Mouse (Mus musculus) adrenal gland, adult 2 months (tissue): ENCODE results near the gene Arhgef19. TPM values are rescaled to one million over a fixed set of nuclear protein-coding genes. Genes with fewer than 3 reads are reported as not detected.
A peak's percentile ranks its signal among the peaks of the same experiment; 100 is the strongest.

Experiments used
- DNase-seq: peaks from one replicate; pipeline ENCODE4 v3.0.0; 2021
- polyA plus RNA-seq: library from polyadenylated mRNA; depleted of rRNA; stranded (reverse); fragments of >200 nt; gene quantifications from 2 replicates; pipeline ENCODE4 v1.2.3, GENCODE M21; 2012
- total RNA-seq, 2 experiments: library from RNA; stranded (reverse); gene quantifications; 2 replicates each; pipeline ENCODE4 v1.2.3; 2021

Gene Arhgef19
- total and polyA plus RNA-seq, 3 experiments = 50.9 to 75.8 (median 65.1) TPM

DNA sequence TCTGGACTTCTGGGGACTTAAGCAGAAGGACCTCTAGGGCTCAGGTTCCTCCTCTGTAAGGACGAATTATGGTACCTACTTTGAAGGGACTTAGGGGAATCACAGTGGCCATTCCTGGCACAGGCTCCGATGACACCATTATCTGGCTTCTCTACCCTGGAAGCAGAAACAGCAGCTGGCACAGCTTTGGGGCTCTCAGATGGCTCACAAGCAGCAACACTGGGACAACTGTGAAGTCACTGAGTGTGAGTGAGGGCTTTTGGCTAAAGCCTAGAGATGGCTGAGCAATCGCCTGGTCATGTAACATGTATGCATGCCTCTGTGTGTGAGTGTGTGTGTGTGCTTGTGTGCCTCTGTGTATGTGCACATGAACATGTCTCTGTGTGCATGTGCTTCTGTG lies 2.4 kb upstream of the Arhgef19 start:
- peak; percentile 43 for DNase-seq

DNA sequence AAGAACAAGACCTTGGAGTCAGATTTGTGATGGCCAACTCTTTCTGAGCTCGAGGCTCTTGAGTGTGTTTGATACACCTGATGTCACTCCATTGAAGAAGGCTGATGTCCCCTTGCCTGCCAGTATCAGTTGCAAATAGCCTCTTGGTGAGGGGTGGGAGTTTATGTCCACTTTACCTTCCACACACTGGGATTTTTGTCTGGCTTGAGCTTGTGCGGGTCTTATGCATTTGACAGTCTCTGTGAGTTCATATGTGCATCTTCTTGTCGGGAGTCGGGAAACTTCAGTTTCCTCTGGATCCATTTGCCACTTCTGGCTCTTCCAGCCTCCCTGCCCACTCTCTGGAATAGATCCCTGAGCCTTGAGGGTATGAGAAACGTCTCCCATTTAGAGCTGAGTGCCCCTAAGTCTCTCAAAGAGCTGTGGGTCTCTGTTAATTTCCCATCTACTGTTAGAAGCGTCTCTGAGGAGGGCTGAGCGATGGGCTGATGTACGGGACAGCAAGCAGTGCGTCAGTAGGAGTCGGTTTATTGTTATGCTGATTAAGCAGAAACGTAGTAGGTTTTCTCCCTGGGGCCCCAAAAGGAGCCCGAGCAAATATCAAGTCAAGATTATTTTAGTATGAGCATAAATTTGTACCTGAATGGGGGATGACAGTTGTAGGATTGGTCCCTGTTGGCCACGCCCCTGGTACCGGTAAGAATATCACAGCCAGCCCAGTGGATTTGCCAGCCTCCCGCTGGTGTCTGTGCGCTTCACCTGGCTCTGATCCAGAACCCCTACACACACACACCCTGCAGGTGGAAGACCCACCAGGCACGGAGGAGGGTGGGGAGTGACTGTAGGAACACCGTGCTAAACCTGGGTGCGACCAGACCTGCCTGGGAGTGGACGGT lies 559 bp upstream of the Arhgef19 start:
- no peak for DNase-seq

DNA sequence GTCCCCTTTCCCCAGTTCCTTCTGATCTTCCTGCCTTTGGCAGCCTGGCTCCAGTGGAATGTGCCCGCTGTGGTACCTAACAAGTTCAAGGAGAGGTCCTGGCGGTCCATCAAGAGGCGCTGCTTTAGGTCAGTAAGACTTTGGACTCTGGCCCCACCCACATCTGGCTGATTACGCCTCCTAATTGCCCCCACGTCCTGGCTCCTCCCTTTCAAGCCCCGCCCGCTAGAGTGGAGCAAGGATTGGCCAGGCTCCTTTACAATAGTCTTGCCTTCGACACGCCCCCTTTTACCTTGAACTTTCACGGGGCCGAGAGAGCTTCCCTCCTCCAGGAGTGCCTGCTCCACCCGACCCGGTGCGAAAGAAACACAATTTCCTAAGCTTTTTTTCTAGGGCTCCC lies 1.3 kb downstream of the Arhgef19 start:
- DNase-seq = peak; percentile 93

DNA sequence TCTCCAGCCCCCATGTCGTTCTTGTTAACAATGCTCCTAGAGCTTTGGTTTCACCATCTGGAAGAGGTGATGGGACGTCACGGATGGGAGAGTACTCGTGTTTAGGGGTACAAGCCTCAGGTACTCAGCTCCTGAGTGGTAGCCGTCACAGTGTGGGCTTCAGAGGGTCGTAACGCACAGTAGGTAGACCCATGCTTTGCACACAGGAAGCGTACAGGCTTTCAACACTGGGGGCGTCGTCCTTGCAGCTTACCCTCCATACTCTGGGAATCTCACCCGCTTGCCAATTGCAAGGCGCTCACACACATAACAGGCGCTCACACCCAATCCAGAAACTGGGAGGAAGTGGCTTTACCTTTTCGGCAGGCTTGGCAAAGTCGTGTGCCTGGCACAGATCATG lies 2.6 kb downstream of the Arhgef19 start:
- no peak for DNase-seq

DNA sequence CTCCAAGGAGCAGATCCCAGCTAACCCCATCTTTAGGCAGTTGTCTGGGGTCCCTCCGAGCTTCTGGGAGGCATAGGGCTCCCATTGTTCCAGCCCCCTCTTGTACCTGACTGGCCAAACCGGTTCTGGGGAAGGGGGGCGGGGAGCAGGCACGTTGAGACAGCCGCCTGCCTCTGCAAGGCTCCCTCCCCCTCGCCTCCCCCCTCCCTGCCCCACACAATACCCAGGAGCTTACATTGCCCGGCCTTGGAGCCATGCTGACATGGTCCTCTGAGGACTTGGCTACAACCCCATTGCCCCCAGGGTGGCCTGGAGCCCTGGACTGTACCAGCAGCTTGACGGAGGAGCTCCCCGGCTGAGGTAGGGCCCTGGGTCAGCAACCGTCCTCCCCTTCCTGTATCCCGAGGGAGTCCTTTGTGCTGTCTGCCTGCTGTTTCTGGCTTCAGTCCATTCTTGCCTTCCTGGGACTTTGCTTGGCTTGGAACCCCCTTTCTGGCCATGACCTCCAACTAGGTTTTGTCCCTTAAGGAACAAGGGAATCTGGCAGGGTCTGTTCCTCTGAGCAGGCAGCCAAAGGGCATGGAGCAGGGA lies 3.4 kb downstream of the Arhgef19 start:
- peak; percentile 66 for DNase-seq

DNA sequence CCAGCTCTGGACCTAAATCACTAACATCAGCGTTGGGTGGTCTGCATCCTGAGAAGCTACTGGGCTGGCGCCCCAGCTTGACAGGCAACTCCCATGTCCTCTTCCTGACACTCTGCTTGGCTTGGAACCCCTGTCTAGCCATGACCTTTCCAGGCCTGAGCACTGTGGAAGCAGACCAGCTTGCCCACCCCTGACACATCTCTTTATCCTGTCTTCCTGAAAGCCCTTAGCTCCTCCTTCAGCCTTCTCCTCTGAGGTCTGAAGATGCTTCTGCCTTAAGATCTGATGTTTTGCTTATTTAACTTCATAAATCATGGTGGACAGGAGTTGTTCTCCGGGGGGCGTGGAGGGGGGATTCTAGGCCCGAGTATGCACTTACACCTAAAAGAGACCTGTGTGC lies 4.3 kb downstream of the Arhgef19 start:
- no peak for DNase-seq

DNA sequence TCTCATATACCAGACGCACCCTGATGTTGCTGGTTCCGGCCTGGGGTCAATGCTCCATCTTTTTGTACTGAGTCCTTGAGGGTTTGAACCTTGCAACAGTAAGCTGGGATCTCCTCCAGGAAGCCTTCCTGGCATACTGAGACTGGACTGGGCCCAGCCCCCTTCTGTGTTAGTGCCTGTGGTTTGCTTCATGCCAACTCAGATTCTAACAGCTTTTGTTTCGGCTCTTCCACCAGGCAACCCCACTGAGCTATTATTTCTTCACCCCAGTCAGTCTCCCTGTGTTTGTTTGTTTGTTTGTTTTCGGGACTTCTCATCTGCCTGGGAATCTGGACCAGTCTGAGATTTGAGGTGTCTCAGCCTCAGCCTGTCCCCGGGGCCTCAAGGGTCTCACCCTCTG lies 5.1 kb downstream of the Arhgef19 start:
- peak; percentile 35 for DNase-seq

DNA sequence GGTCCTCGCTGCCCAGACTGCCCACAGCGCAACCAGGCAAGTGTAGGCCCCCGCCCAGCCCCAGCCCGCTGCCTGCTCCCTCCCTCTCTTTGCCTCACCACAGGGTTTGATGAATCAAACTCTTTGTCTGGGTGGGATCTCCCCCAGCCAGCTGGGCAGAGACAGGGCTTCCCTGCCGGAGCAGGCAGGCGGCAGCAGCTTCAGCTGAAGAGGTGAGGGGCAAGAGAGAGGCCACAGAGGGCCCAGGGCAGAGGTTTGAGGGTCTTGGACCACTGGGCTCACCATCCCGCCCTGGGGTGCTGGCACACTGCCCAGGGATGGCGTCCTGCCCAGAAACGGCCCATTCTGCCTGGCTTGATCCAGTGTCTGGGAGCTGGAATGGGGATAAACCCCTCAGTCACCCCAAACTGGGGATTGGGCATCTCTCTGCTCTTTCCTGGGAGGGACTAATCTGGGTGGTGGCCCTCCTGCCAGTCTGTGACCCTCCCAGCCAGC lies 5.7 kb downstream of the Arhgef19 start:
- peak; percentile 87 for DNase-seq

DNA sequence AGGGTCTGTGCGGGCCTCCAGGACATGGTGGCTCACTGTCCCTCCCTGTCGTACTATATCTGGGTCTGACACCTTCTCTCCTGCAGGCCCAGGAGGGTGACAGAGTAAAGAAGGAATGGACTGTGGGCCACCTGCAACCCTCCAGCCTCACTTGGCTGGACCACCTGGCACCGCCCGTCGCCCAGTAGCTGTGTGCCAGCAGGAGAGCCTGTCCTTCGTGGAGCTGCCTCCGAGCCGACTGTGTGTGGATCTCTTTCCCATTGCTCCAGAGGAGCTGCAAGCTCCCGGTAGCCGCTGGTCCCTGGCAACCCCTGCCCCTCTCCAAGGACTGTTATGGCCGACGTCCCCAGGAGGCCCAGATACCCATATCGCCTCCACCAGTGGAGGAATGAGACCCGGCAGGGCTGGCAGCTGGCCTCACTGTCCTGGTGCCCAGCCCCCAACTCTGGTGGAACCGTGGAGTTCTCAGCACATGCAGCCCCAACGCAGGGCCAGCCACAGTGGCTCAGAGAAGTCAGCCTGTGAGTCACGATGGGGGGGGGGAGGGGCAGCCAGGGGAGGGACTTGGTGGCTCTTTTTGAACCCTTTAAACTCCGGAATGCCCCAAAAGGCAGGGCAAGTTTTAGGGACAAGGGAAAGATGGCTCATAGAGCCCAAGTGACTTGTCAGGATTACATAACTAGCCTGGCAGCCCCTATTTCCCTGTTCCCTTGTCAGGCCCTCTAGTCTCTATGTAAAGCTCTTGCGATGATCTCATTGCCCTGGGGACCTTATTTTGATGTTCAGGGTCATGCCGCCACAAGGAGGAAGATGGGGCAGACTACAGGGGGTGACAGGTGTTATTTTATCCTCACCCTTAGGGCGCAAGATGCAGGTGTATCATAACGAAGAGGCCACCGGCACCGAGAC lies 7.0 kb downstream of the Arhgef19 start:
- DNase-seq = peak; percentile 68

DNA sequence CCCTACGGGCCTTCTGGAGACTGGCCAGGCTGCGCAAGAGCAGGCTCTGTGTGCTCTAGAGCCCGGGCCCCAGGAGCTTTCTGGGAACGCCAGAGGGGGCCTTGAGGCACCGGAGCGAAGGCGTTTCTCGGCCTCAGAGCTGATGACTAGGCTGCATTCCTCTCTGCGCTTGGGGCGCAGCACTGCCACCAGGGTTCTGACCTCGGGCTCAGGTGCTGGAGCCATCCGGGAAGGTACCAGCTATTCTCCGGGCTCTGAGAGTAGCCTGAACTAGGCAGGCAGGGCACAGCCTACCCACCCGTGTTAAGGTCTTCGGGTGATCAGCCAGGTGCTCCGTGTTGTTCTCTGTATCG lies 7.7 kb downstream of the Arhgef19 start:
- peak; percentile 60 for DNase-seq

DNA sequence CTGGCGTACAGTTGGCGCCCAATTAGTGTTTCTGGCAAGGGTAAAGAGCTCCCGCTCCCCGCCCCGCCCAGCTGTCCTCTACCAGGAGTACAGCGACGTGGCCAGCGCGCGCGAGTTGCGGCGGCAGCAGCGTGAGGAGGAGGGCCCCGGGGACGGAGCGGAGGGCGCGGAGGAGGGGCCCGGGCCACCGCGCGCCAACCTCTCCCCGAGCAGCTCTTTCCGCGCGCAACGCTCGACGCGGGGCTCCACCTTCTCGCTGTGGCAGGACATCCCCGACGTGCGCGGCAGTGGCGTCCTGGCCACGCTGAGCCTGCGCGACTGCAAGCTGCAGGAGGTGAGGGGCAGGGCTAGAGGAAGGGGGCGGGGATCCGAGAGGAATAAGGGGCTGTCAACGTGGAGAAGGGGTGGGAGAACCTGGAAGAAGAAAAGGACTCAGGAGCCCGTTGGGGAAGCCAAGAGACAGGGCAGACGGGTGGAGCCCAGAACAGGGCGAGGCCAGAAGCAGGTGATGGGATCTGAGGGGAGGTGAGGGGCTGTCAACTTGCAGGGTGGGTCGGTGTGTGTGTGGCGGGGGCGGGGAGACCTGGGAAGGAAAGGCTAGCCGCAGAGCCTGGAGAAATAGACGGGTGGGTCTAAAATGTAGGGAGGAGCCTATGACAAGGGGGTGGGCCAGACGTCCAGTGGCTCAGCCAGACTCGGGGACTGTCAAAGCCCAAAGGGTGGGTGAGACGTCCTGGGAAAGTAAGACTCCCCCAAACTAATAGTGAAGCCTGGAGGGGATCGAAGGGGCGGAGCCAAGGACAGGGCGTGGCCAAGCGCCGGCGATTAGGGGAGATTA lies 8.7 kb downstream of the Arhgef19 start:
- peak; percentile 63 for DNase-seq

DNA sequence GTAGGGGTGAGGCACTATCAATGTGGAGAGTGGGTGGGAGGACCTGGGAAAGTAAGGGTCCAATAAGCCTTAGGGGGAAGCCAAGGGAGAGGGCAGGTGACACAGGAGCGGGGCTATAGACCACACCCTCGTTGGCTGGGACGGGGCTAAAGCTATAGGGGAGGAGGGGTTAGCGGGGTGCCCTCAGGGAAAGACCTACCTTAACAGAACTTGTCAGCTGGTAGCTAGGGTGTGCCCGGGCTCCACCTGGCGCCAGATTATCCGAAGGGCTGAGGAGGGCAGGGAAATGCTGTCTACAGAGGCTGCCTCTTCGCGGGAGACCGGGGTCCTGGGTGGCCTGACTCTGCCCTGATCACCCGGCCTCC lies 9.3 kb downstream of the Arhgef19 start:
- no peak for DNase-seq

DNA sequence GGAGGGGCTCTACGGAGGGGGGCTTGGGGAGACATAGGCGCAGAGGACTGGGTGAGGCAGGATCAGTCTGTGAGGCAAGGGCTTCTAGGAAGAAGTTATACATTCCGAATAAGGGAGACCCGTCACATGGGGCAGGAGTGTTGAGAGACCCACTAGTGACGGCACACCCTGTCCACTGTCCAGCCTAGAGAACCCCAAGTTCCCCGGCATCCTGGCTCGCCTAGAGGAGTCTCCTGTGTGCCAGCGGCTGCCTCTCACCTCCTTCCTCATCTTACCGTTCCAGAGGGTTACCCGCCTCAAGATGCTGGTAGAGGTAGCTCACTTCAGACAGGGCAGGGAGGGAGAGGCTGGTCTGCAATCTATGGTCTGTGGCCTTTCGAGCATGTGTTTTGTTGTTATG lies 10.1 kb downstream of the Arhgef19 start:
- DNase-seq = no peak

DNA sequence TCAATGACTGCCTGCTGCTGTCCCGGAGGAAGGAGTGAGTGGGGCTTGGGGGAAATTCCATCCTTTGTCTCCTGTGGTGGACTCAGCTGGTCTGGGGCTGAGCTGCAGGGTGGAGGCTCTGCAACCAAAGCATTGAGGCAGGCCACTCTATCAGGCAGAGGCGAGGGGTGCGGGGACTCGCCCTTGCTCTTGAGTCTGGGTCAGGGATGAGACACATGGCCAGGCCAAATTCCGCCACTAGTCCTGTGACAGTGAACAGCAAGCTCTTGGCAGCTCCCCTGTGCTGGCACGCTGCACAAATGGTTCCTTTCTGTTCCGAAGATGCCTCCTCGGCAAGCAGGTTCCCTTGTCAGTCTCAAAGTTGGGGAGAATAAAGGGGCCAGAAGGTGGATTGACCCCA lies 11.8 kb downstream of the Arhgef19 start:
- DNase-seq = no peak

DNA sequence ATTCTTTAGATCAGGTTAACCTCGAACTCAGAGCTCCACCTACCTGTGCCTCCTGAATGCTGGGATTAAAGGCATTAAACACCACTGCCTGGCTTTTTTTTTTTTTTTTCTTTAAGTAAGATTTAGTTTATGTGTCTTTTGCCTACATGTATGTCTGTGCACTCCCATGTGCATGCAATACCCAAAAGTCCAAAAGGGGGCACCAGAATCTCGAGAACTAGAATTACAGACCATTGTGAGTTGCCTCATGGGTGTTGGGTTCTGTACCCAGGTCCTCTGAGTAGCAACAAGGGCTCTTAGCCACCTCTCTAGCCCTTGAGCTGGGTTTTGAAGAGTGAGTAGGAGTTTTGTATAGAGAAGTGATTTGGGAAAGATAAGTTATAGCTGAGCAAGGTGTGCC lies 13.3 kb downstream of the Arhgef19 start:
- DNase-seq = no peak

DNA sequence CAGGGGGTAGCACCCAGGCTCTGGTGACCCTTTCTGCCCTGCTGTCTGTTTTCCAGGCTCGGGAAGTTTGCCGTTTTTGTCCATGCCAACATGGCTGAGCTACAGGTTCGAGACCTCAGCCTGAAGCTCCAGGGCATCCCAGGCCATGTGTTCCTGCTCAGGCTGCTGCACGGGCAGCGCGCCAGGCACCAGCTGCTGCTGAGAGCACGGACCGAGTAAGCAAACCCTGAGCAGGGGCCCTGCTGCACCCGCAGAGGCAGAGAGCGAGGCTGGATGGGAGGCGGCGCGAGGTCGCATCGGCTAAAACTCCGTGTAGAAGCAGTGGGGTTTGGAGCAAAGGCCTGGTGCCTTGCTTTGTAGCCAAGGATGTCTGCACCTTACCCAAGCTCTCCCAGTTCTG lies 14.9 kb downstream of the Arhgef19 start:
- DNase-seq = no peak

DNA sequence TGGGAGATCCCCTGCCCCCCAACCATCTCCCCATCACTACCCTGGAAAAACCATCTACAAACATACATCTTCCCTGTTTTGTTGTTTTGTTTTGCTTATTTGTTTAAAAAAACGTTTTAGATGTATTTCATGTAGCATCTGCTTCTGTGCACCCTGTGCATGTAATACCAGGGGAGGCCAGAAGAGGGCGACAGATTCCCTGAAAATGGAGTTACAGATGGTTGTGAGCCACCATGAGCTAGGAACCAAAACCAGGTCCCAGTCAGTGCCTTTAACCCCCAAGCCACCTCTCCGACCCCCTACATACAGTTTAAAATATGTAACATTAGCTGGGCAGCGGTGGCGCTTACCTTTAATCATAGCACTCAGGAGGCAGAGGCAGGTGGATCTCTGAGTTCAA lies 18.1 kb downstream of the Arhgef19 start:
- no peak for DNase-seq

DNA sequence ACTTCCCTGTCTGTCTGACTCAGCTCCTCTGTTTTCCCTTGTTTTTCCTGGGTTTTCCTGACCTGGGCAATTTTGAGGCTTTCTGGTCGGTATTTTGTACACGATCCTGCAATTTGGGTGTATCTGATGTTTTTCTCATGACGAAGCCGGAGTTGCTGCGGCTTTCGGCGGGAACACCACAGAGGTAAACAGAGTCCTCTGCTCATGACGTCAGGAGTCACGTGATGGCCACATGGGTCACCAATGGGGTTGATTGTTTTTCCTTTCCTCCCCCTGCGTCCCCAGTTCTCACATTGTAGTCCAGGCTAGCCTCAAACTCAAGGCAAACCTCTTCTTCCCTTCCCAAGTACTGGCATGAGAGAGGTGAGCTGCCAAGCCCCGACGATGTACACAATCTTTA lies 20.1 kb downstream of the Arhgef19 start:
- DNase-seq = no peak

DNA sequence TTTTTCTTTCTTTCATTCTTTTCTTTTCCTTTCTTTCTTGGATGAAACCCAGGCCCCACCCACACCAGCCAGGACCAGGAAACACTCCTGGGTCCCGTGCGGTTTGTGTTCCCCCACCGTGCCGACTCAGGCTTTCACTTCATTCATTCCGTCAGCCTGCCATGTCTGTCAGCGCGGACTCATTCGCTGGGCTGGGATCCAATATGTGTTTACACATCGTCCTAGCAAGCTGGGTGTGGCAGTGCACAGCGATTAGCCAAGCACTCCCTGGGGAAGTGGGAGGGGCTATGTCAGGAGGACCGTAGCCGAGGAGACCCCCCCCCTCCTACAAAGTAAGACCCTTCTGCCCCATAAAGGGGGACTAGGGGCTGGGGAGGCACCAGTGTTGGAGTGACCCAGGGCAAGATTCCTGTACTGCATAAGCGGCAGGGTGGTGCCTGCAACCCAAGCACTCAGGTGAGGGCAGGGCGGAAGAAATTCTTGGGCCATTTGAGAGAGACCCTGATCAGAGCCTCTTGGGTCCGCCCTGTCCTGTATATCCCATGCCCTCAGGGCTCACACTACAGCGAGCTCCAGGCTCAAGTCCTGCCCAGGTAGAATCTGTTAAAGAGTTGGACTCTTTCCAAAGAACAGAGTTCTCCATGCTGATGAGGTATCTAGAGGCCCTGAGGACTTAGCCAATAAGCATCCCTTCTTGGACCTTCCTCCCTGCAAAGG lies 20.9 kb downstream of the Arhgef19 start:
- peak; percentile 83 for DNase-seq

DNA sequence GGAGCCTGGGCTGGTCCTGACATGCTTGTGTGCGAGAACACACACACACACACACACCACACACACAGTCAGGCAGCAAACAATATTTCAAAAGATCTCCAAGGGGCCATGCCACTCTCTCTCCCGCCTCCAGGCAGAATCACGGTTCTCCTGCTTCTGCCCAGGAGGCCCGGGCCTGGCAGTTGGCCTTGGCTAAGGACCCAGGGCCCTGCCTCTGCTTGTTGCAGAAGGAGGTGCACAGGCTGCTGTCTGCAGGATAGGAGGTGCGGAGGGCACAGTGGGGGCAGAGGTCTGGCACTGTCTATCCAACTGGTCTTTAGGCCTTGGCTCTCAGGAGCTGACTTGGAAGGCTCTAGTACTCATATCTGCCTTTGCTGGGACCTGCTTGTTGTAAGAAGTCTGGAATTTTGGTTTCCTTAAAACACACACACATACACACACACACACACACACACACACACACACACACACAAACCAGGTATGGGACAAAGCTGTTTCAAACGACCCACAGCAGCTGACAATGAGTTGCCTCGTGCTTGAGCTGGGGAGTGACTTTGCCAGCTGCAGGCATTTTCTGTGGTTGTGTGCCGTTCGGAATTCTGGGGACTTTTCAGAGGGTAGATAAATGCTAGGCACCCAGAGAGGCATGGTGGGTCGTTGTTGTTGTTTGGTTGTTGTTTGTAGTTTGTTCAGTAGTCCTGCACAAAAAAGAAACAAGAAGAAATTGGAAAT lies 23.8 kb downstream of the Arhgef19 start:
- no peak for DNase-seq
